Mouse (Mus musculus) forebrain, embryonic 15.5 days (tissue): Measurements from ENCODE around the gene Rnf40. TPM values are rescaled to one million over a fixed set of nuclear protein-coding genes. Genes with fewer than 3 reads are reported as not detected.

ENCODE experiments used
- polyA plus RNA-seq: library from polyadenylated mRNA; unstranded; fragments of >200 nt; fragmentation: Nextera tagmentation; extraction: Ambion mirVana; gene quantifications from 2 replicates; pipeline ENCODE4 v1.2.1, GENCODE M21; 2015

Rnf40 gene
- polyA plus RNA-seq, 1 experiment from 2014 or later, result 52.4 TPM

Other genes with a start within 250 kb of the Rnf40 start
- 12.1 and 12.7 TPM in 2 replicates for gene Zfp768, start 243.2 kb upstream of the Rnf40 start, polyA plus RNA-seq
- gene Zfp747, start 212.7 kb upstream of the Rnf40 start, polyA plus RNA-seq, result 7.6 and 8.9 TPM in 2 replicates
- 4.8 and 5.5 TPM in 2 replicates for gene 9130019O22Rik, start 201.6 kb upstream of the Rnf40 start, polyA plus RNA-seq
- gene E430018J23Rik, start 195.1 kb upstream of the Rnf40 start, polyA plus RNA-seq, result 5.4 and 5.9 TPM in 2 replicates
- 4.6 and 6.1 TPM in 2 replicates for gene Zfp764, start 181.9 kb upstream of the Rnf40 start, polyA plus RNA-seq
- gene Zfp688, start 166.7 kb upstream of the Rnf40 start, polyA plus RNA-seq, result 27.8 and 29.5 TPM in 2 replicates
- gene Zfp689, start 139.6 kb upstream of the Rnf40 start, polyA plus RNA-seq, result 16.2 and 17.1 TPM in 2 replicates
- 48.5 and 50.9 TPM in 2 replicates for gene Prr14, start 129.2 kb upstream of the Rnf40 start, polyA plus RNA-seq
- gene Fbrs, start 109.6 kb upstream of the Rnf40 start, polyA plus RNA-seq, result 12.7 and 13.2 TPM in 2 replicates
- 54.1 and 64.2 TPM in 2 replicates for gene Srcap, start 76.8 kb upstream of the Rnf40 start, polyA plus RNA-seq
- gene Gm42715, start 69.2 kb upstream of the Rnf40 start, polyA plus RNA-seq, result 17.2 and 17.7 TPM in 2 replicates
- gene Tmem265, start 27.4 kb upstream of the Rnf40 start, polyA plus RNA-seq, result 3.7 and 5.3 TPM in 2 replicates
- gene Phkg2, start 15.4 kb upstream of the Rnf40 start, polyA plus RNA-seq, result 59.7 and 62.3 TPM in 2 replicates
- gene Ccdc189, start 172 bp upstream of the Rnf40 start, polyA plus RNA-seq, result 11.8 TPM in 2 replicates
- gene Zfp629, start 27.0 kb downstream of the Rnf40 start, polyA plus RNA-seq, result 18.7 and 18.9 TPM in 2 replicates
- 43.1 and 47.9 TPM in 2 replicates for gene Bcl7c, start 120.2 kb downstream of the Rnf40 start, polyA plus RNA-seq
- gene Ctf1, start 124.0 kb downstream of the Rnf40 start, polyA plus RNA-seq, result 3.8 and 5.8 TPM in 2 replicates
- 0.10 and 0.19 TPM in 2 replicates for gene Ctf2, start 143.4 kb downstream of the Rnf40 start, polyA plus RNA-seq
- gene Fbxl19, start 155.8 kb downstream of the Rnf40 start, polyA plus RNA-seq, result 9.4 and 10.5 TPM in 2 replicates
- gene Orai3, start 181.0 kb downstream of the Rnf40 start, polyA plus RNA-seq, result 8.7 and 8.8 TPM in 2 replicates
- gene Setd1a, start 187.9 kb downstream of the Rnf40 start, polyA plus RNA-seq, result 22.4 and 24.8 TPM in 2 replicates
- gene Gm49388, start 196.8 kb downstream of the Rnf40 start, polyA plus RNA-seq, result not detected in 2 replicates
- gene Hsd3b7, start 211.8 kb downstream of the Rnf40 start, polyA plus RNA-seq, result 7.4 TPM in 2 replicates
- 19.2 and 21.3 TPM in 2 replicates for gene Stx4a, start 235.5 kb downstream of the Rnf40 start, polyA plus RNA-seq
- 34.5 and 37.4 TPM in 2 replicates for gene Stx1b, start 235.8 kb downstream of the Rnf40 start, polyA plus RNA-seq